Mouse (Mus musculus) hindbrain, embryonic 14.5 days (tissue): ENCODE data around the gene Stat1. TPM values are rescaled to one million over a fixed set of nuclear protein-coding genes. Genes with fewer than 3 reads are reported as not detected.

Experiments used
- polyA plus RNA-seq: library from polyadenylated mRNA; unstranded; fragments of >200 nt; fragmentation: Nextera tagmentation; extraction: Ambion mirVana; gene quantifications from 2 replicates; pipeline ENCODE4 v1.2.1, GENCODE M21; 2014

Stat1 gene
- polyA plus RNA-seq, 1 experiment from 2014 or later, result 17.3 TPM

Other genes with a start within 250 kb of the Stat1 start
- 74.5 and 81.5 TPM in 2 replicates for gene Myo1b, start 203.4 kb upstream of the Stat1 start, polyA plus RNA-seq
- gene Stat4, start 132.3 kb upstream of the Stat1 start, polyA plus RNA-seq, result 0.50 and 0.90 TPM in 2 replicates
- 53.6 and 61.9 TPM in 2 replicates for gene Gls, start 113.8 kb downstream of the Stat1 start, polyA plus RNA-seq